Mouse (Mus musculus) embryo, embryonic 10.5 days (tissue): ENCODE data around the gene Foxo4.

Source experiments
- DNase-seq: peaks from one replicate; pipeline ENCODE4 v3.0.0-alpha.2; 2015; ENCODE audit warnings: low spot score

Foxo4 gene

GRCm38 (mm10) chrX:101253952-101254729, at the start of gene Foxo4:
Foxo4 (plus strand) TSS chrX:101254528.
- DNase-seq: peak; percentile 93

- DNase-seq: peak; percentile 88
Measured at GRCm38 (mm10) chrX:101221834-101222795, 32.2 kb upstream of the Foxo4 start, which contains the start of gene Snx12. Snx12 (minus strand) TSS chrX:101222563.

- no peak for DNase-seq
Measured at GRCm38 (mm10) chrX:101222796-101223162, 31.5 kb upstream of the Foxo4 start.

- DNase-seq: no peak
Measured at GRCm38 (mm10) chrX:101245011-101245410, 9.3 kb upstream of the Foxo4 start.

- no peak for DNase-seq
Measured at GRCm38 (mm10) chrX:101254740-101255139, 412 bp downstream of the Foxo4 start.

GRCm38 (mm10) chrX:101256603-101257002, 2.3 kb downstream of the Foxo4 start:
- DNase-seq: no peak

GRCm38 (mm10) chrX:101260441-101261325, 6.4 kb downstream of the Foxo4 start:
- DNase-seq: peak; percentile 75

- DNase-seq: no peak
Measured at GRCm38 (mm10) chrX:101263892-101264291, 9.6 kb downstream of the Foxo4 start, which contains the start of gene Gm614. Gm614 (minus strand) TSS chrX:101263992.

GRCm38 (mm10) chrX:101266631-101267030, 12.3 kb downstream of the Foxo4 start:
- DNase-seq: no peak

- DNase-seq: no peak
Measured at GRCm38 (mm10) chrX:101268025-101268754, 13.9 kb downstream of the Foxo4 start, which contains the start of gene Il2rg. Il2rg (minus strand) TSS chrX:101268255.

GRCm38 (mm10) chrX:101268755-101269124, 14.4 kb downstream of the Foxo4 start, which contains the start of gene Gm20489:
Gm20489 (minus strand) TSS chrX:101269023.
- DNase-seq: no peak

- no peak for DNase-seq
Measured at GRCm38 (mm10) chrX:101273410-101273809, 19.1 kb downstream of the Foxo4 start.

GRCm38 (mm10) chrX:101273875-101274738, 19.8 kb downstream of the Foxo4 start, which contains the start of gene Med12:
Med12 (plus strand) TSS chrX:101274030.
- peak; percentile 90 for DNase-seq

- DNase-seq: no peak
Measured at GRCm38 (mm10) chrX:101282813-101283212, 28.5 kb downstream of the Foxo4 start.

GRCm38 (mm10) chrX:101285534-101285933, 31.2 kb downstream of the Foxo4 start:
- peak; percentile 60 for DNase-seq

GRCm38 (mm10) chrX:101285953-101286670, 31.8 kb downstream of the Foxo4 start:
- DNase-seq: no peak

- DNase-seq: no peak
Measured at GRCm38 (mm10) chrX:101287543-101287942, 33.2 kb downstream of the Foxo4 start.

GRCm38 (mm10) chrX:101288432-101288831, 34.1 kb downstream of the Foxo4 start:
- DNase-seq: no peak

- DNase-seq: no peak
Measured at GRCm38 (mm10) chrX:101289037-101289436, 34.7 kb downstream of the Foxo4 start.
